Mouse (Mus musculus): ENCODE measurements around the gene Tdgf1.

Gene Tdgf1

GRCm38 (mm10) chr9:110953550-110954461, 7.8 kb upstream of the Tdgf1 start:
- DNase-seq (ENCODE audit: low spot score) = peak; percentile 55

GRCm38 (mm10) chr9:110952931-110953549, 7.1 kb upstream of the Tdgf1 start:
- DNase-seq (ENCODE audit: low spot score) = no peak

GRCm38 (mm10) chr9:110952398-110952797, 6.4 kb upstream of the Tdgf1 start:
- no peak for DNase-seq (ENCODE audit: low spot score)

- no peak for DNase-seq (ENCODE audit: low spot score)
These were observed 5.9 kb upstream of the Tdgf1 start for GRCm38 (mm10) chr9:110951866-110952265.

- DNase-seq (ENCODE audit: low spot score) = no peak
These were observed 5.4 kb upstream of the Tdgf1 start, which contains the start of gene Lrrc2 for GRCm38 (mm10) chr9:110951397-110951796. Gene Lrrc2, plus strand, starts transcription at chr9:110951545.

- DNase-seq (ENCODE audit: low spot score) = no peak
These were observed 4.2 kb upstream of the Tdgf1 start for GRCm38 (mm10) chr9:110950109-110950508.

GRCm38 (mm10) chr9:110948813-110949310, 2.9 kb upstream of the Tdgf1 start:
- DNase-seq (ENCODE audit: low spot score) = no peak

GRCm38 (mm10) chr9:110947900-110948299, 1.9 kb upstream of the Tdgf1 start:
- no peak for DNase-seq (ENCODE audit: low spot score)

- DNase-seq (ENCODE audit: low spot score) = no peak
These were observed 1.3 kb upstream of the Tdgf1 start for GRCm38 (mm10) chr9:110947261-110947661.

GRCm38 (mm10) chr9:110946548-110947044, 638 bp upstream of the Tdgf1 start:
- no peak for DNase-seq (ENCODE audit: low spot score)

- no peak for DNase-seq (ENCODE audit: low spot score)
These were observed 615 bp downstream of the Tdgf1 start for GRCm38 (mm10) chr9:110945343-110945742.

- DNase-seq (ENCODE audit: low spot score) = peak; percentile 25
These were observed 1.7 kb downstream of the Tdgf1 start for GRCm38 (mm10) chr9:110944265-110944664.

GRCm38 (mm10) chr9:110937506-110938490, 8.2 kb downstream of the Tdgf1 start:
- DNase-seq (ENCODE audit: low spot score) = peak; percentile 56

GRCm38 (mm10) chr9:110935941-110936340, 10.0 kb downstream of the Tdgf1 start:
- peak; percentile 45 for DNase-seq (ENCODE audit: low spot score)

- no peak for DNase-seq (ENCODE audit: low spot score)
These were observed 12.0 kb downstream of the Tdgf1 start for GRCm38 (mm10) chr9:110933850-110934437.

GRCm38 (mm10) chr9:110931573-110931972, 14.4 kb downstream of the Tdgf1 start:
- DNase-seq (ENCODE audit: low spot score) = no peak

GRCm38 (mm10) chr9:110922759-110923158, 23.2 kb downstream of the Tdgf1 start:
- peak; percentile 79 for DNase-seq (ENCODE audit: low spot score)

GRCm38 (mm10) chr9:110920665-110921419, 25.1 kb downstream of the Tdgf1 start:
- DNase-seq (ENCODE audit: low spot score) = peak; percentile 76

GRCm38 (mm10) chr9:110916786-110917185, 29.2 kb downstream of the Tdgf1 start, which contains the start of gene Fam240a:
Gene Fam240a, minus strand, starts transcription at chr9:110916861.
- DNase-seq (ENCODE audit: low spot score) = no peak

GRCm38 (mm10) chr9:110915466-110915865, 30.5 kb downstream of the Tdgf1 start:
- DNase-seq (ENCODE audit: low spot score) = no peak

Measured in lung, postnatal 25 days (tissue).